Mouse (Mus musculus) ZHBTc4 (cell line): ENCODE results near the gene Prmt7.

Experiments
- DNase-seq: peaks from one replicate; pipeline ENCODE4 v3.0.0-alpha.2; 2011; ENCODE audit warnings: low read depth, low spot score

Prmt7 gene

GRCm38 (mm10) chr8:106288732-106289131 is 78.0 kb downstream of the Prmt7 start:
- DNase-seq: no peak

- DNase-seq: no peak
Measured at GRCm38 (mm10) chr8:106289464-106289863, 78.7 kb downstream of the Prmt7 start.

- peak; percentile 16 for DNase-seq
Measured at GRCm38 (mm10) chr8:106292484-106293396, 82.0 kb downstream of the Prmt7 start.

- DNase-seq: no peak
Measured at GRCm38 (mm10) chr8:106298261-106298660, 87.5 kb downstream of the Prmt7 start.

GRCm38 (mm10) chr8:106298846-106299245 is 88.1 kb downstream of the Prmt7 start:
- DNase-seq: no peak

- peak; percentile 57 for DNase-seq
Measured at GRCm38 (mm10) chr8:106299686-106300085, 89.0 kb downstream of the Prmt7 start.

GRCm38 (mm10) chr8:106300739-106301715 is 90.3 kb downstream of the Prmt7 start:
- DNase-seq: no peak
